Mouse (Mus musculus): ENCODE results near the gene Gabarapl1. TPM values are rescaled to one million over a fixed set of nuclear protein-coding genes. Genes with fewer than 3 reads are reported as not detected.

The Gabarapl1 gene
- total RNA-seq, 2 experiments from 2014 or later = 141 to 191 TPM

DNA sequence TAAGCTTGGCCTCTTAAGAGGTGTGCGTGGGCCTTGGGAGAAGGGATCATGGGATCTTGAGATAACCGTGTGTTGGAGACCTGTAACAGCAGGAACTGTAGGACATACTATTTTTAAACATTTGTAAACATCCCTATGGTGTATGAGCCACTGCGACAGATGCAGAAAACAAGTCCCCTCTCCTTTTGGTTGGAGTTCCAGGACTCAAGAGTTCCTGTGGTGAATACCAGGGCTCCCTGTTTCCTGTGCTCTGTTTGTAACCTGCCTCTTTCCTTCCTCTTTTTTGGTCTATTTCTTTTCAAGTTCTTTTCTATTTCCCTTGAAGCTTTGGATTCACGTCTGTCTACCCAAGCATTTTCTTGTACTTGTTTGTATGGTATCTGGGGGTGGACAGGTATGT, 2.8 kb downstream of the Gabarapl1 start:
- no peak for DNase-seq

DNA sequence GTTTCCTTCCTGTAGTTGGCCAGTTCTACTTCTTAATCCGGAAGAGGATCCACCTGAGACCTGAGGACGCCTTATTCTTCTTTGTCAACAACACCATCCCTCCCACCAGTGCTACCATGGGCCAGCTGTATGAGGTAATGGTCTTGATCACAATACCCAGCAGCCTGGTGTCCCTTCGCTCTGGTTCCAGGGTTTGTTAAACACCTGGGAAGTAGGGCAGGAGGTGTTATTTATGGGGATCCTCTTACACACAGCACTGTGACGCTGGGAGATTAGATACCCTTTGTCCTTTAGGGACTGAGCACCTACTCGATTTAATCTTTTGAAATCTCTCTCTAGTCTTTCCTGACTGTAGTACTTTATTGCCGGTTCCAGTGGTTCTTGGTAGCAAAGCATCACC, 5.6 kb downstream of the Gabarapl1 start:
- no peak for DNase-seq

- DNase-seq = no peak
These were observed 9.0 kb downstream of the Gabarapl1 start for GRCm38 (mm10) chr6:129541931-129542330.

- no peak for DNase-seq
These were observed 9.6 kb downstream of the Gabarapl1 start for GRCm38 (mm10) chr6:129542540-129542939.

DNA sequence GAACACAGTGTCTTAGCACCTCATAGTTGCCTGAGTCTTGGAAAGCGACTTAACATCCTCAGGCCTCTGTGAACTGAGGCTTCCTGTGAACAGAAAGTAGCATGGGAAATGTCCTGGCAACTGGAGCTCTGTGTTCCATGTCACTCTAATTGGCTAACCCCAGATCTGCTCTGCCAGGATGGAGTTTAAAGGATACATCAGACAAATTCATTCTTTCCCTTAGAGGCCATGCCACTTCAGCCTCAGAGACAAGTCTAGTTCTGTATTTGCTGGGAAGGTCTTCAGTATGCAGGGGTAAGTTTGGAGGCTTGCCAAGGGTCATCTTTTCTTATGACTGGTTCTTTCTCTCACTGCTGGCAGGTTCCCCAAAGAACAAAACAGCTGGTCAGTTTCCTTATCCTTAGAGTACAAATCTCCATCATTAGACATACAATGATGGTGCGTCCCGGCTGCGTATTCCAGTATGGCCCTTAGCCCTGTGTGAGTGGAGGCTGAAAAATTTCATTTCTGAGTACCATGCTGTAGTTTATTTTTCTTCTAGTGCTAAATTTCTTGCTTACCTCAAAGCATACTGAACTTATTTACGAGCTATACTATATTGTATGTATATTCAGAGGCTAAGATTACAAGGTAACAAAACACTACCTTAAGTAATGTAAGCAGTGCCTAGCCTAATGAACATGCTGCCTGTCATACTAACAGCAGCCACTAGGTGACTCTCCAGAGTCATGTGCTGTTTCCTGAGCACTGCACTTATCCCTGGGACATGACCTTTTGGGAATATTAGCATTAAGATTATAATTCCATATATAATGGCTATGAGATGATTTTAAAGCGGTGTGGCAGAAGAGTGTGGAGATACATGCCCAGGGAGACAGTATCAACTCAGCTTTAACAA, 11.0 kb downstream of the Gabarapl1 start:
- DNase-seq = peak; percentile 78

DNA sequence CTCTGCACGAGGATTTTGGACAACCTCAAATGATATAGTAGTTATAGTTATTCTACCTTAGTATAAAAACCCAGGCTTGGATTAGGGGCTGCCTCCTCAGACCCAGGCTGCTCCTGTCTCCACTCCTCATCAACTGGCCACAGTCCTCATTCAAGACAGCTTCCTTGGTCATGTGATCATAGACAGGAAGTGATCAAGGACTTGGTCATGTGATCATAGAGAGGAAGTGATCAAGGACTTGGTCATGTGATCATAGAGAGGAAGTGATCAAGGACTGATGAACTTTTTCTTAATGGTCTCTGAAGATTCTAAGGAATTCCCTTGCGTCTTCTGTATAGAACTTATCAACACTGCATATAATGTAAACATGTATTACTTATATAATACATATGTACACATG, 14.3 kb downstream of the Gabarapl1 start:
- DNase-seq = no peak

GRCm38 (mm10) chr6:129548009-129548408, 15.0 kb downstream of the Gabarapl1 start:
- DNase-seq = no peak

- DNase-seq = no peak
These were observed 24.5 kb downstream of the Gabarapl1 start for GRCm38 (mm10) chr6:129557298-129558023.

DNA sequence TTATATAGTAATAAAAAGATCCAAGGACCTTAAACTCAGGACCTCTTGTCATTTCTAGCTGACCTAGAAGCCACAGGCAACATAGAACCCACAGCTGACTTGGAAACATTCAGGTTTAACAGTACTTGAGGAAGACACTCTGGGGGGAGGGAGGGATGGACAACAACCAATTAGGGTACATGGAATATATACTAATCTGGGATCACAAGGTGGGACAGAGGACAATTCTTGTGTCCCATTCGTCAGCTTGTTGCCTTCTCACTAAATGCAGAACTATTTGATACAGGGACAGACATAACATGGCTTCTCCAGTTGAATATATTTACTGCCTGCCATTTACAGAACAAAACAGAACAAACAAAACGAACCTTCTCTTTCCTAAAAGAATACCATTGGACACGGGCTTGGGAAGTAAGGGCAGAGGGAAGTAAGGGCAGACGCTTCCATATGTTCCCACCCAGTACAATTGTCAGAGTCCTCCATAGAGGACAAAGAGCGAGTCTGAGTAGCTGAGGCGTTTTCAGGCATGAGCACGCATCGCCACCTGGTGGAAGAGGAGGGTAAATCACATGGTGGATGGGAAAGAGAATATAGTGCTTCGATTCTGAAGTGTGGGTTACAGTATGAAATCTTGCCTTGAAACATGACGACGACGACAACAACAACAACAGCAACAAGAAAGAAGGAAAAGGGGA, 26.1 kb downstream of the Gabarapl1 start:
- DNase-seq = peak; percentile 84

- no peak for DNase-seq
These were observed 26.7 kb downstream of the Gabarapl1 start for GRCm38 (mm10) chr6:129559641-129560027.

DNA sequence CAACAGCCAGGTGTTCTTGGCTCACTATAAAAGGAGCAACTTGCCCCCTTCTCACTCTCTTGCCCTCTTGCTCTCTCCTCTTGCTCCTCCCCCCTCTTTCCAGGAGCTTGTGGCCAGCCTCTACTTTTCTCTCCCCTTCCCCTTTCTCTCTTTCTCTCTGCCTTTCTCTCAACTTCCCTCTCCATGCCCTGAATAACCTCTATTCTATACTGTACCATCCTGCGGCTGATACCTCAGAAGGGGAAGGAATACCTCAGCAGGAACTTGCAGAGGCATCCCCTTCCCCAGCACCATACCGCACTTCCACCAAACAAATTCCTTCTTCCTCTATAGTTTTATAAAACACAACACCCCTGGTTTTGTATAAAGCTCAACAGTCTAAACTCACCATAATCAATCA, 32.3 kb downstream of the Gabarapl1 start:
- no peak for DNase-seq

GRCm38 (mm10) chr6:129575315-129575714, 42.4 kb downstream of the Gabarapl1 start:
- no peak for DNase-seq

GRCm38 (mm10) chr6:129577605-129578004, 44.6 kb downstream of the Gabarapl1 start, which contains the start of gene Klre1:
Gene Klre1, plus strand, starts transcription at chr6:129577905.
- no peak for DNase-seq

- DNase-seq = peak; percentile 7
These were observed 48.3 kb downstream of the Gabarapl1 start for GRCm38 (mm10) chr6:129581274-129581673.

DNA sequence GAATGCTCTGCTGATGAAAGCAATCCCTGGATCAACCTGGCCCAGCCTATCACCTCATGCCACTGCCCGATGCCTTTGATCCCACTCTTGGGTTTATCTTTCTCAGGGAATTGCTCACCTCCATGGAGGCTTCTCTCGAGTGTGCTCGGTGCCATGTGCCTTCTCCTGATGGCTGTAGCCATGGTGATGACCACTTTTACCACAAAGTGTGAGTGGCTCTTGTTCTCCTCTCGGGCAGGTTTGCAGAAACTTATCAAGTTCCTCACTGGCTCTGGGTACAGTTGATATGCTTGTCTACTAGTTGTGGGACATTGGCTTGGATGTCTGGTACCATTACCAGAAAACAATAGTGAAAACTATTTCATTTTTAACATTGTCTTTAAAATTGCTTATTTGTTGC, 48.9 kb downstream of the Gabarapl1 start:
- no peak for DNase-seq

- no peak for DNase-seq
These were observed 50.1 kb downstream of the Gabarapl1 start for GRCm38 (mm10) chr6:129583014-129583413.

- DNase-seq = no peak
These were observed 58.5 kb downstream of the Gabarapl1 start, which contains the start of gene Klrd1 for GRCm38 (mm10) chr6:129591508-129591907. Gene Klrd1, plus strand, starts transcription at chr6:129591782.

Other genes starting within 250 kb of the Gabarapl1 start
- gene 4922502D21Rik, start 201.4 kb upstream of the Gabarapl1 start, total RNA-seq (2021) = not detected
- gene Clec12a, start 190.5 kb upstream of the Gabarapl1 start, total RNA-seq (2021) = 1 to 10 TPM; 1.4 to 1.5 TPM
- not detected for gene Clec12b, start 147.3 kb upstream of the Gabarapl1 start, total RNA-seq (2021)
- gene Clec1b, start 135.9 kb upstream of the Gabarapl1 start, total RNA-seq (2021) = 1 to 10 TPM; 1.9 to 3.7 TPM
- gene Clec9a, start 124.3 kb upstream of the Gabarapl1 start, total RNA-seq (2021) = under 1 TPM; 0.51 to 0.94 TPM
- gene Clec1a, start 81.2 kb upstream of the Gabarapl1 start, total RNA-seq (2021) = 10 to 100 TPM in 1 of 2 experiments, 1 to 10 TPM in 1; 7.2 to 11.4 TPM
- gene Olr1, start 26.0 kb upstream of the Gabarapl1 start, total RNA-seq (2021) = under 1 TPM in 1 of 2 experiments, not detected in 1; 0.09 TPM
- not detected for gene Tmem52b, start 20.6 kb upstream of the Gabarapl1 start, total RNA-seq (2021)
- gene Klre1, start 44.7 kb downstream of the Gabarapl1 start, total RNA-seq (2021) = not detected
- gene Klrd1, start 58.6 kb downstream of the Gabarapl1 start, total RNA-seq (2021) = 1 to 10 TPM; 1.2 to 1.7 TPM
- under 1 TPM; 0.21 to 0.30 TPM for gene Klrk1, start 90.7 kb downstream of the Gabarapl1 start, total RNA-seq (2021)
- gene Klrc3, start 110.2 kb downstream of the Gabarapl1 start, total RNA-seq (2021) = not detected
- gene Klrc2, start 127.5 kb downstream of the Gabarapl1 start, total RNA-seq (2021) = not detected
- gene Klrc1, start 145.8 kb downstream of the Gabarapl1 start, total RNA-seq (2021) = under 1 TPM in 1 of 2 experiments, not detected in 1; 0.48 TPM
- under 1 TPM in 1 of 2 experiments, not detected in 1; 0.36 TPM for gene Klri1, start 184.0 kb downstream of the Gabarapl1 start, total RNA-seq (2021)
- gene Klri2, start 207.3 kb downstream of the Gabarapl1 start, total RNA-seq (2021) = not detected